Mouse (Mus musculus) lung, postnatal 0 days (tissue): Measurements from ENCODE around the gene Wasf2.

Source experiments
- CTCF ChIP-seq: IDR thresholded peaks from 2 replicates; pipeline ENCODE4 v1.5.1; 2016; ENCODE audit warnings: antibody characterized with exemption, mild to moderate bottlenecking
- EP300 ChIP-seq: IDR thresholded peaks from 2 replicates; pipeline ENCODE4 v1.6.1; 2016; ENCODE audit warnings: antibody characterized with exemption, mild to moderate bottlenecking, control low read depth

GRCm38 (mm10) chr4:133233285-133233976 lies 103.1 kb downstream of the Wasf2 start:
- TF ChIP-seq CTCF, result peak; percentile 81
- no peak for TF ChIP-seq EP300
